Mouse (Mus musculus): ENCODE results near the gene Sh3kbp1. TPM values are rescaled to one million over a fixed set of nuclear protein-coding genes. Genes with fewer than 3 reads are reported as not detected.
"Not testable (repeated sequence)": the region's sequence is repeated elsewhere in the genome, so short reads cannot be mapped to it uniquely, and the experiment has no call there.

Sh3kbp1 gene
- total RNA-seq (2014; rRNA removed) (52.8 and 58.8 TPM in 2 replicates), polyA plus RNA-seq (2015; fragmentation: Nextera tagmentation; extraction: Ambion mirVana) (35.0 and 46.7 TPM in 2 replicates)

DNA sequence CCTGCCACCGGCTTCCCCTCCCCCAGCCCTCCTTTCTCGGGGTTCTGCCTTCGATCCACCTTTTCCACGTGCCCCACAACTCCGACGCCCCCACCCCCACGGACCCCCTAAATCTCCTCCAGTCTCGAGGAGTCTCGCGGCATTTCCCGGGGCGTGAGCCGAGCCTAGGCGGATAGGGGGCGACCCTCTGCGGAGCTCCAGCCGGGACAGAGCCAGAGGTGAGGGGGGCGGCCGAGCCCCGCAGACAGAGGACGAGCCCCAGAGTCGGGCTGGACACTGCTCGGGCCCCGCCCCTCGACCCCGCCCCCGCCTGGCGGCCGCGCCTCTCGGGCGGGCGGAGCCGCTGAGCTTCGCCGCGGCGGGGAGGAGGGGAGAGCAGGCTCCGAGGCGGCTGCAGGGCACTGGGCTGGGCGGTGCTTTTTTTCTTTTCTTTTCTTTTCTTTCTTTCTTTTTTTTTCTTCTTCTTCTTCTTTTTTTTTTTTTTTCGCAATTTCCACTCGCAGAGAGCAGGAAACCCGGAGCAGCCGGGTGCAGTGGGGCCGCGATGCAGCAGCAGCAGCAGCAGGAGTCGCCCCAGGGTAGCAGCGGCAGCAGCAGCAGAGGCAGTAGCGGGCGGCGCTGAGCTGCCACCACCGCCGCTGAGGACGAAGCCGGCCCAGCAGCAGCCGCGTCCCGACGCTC, at the start of gene Sh3kbp1:
TSS of gene Sh3kbp1 (plus strand) at position 366 of the 681 bp plus-strand sequence.
- Histone ChIP-seq H3K4me1 (ENCODE audit: insufficient read depth) (no peaks in the 10 kb centered on the region), H3K27ac (ENCODE audit: low read depth, low read length) (peak within 1 kb of the TSS; percentile 70), H3K4me2 (ENCODE audit: low read depth) (peak within 1 kb of the TSS; percentile 59), H3K9me3 (ENCODE audit: low read length) (no peaks in the 10 kb centered on the region), H3K36me3 (ENCODE audit: insufficient read depth) (no peaks in the 10 kb centered on the region), H3K27me3 (ENCODE audit: insufficient read depth, low read length) (no peaks in the 10 kb centered on the region; the same call in 1 of the 2 replicates), H3K9ac (peak within 1 kb of the TSS; percentile 60), H3K4me3 (ENCODE audit: low read depth, low read length) (peak within 1 kb of the TSS; percentile 53)
- ATAC-seq: peak; percentile 84
- DNase-seq: peak; percentile 73
- WGBS: 34% methylated on average over 60 of the region's 60 CpGs
- TF ChIP-seq CTCF (IDR thresholded peaks at IDR 0.05; ENCODE audit: low read depth): peak; percentile 45

DNA sequence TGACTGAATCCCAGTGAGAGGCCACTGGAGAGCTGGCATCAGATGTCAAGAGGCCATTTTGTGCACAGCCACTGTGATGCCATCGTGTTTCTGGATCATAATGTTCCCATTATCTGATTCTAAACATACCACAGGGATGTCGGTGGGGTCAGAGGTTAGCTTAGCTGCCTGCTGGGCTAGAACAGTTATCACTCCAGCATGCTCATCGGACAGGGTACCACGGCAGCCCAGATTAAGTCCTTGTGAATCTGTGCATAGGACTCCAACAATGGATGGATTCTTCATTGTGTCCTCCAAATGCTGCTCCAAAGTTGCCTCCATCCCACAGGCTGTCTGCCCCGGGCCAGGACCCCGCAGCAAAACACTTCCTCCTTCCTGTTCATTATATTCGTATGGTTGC, 42.3 kb upstream of the Sh3kbp1 start:
- H3K27ac ChIP-seq (ENCODE audit: low read depth, low read length): not testable (repeated sequence)

DNA sequence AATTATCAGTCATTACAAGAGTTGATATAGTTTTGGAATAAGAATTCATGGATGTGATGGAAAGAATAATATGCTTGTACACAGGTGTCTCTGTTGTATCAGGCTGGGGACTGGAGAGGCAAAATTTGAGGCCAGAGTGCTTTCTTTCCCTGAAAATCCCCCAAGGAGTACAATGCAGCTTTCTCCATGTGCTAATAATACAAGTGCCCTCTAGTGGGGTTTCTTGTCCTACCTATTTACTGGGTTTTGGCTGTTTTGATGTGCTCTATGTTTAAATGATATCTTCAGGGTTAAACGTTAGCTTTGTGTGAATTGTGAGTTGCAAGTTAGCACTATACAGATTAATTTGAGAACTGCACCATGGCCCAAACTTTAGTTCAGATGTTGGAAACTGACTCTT, 35.4 kb upstream of the Sh3kbp1 start:
- no peak for TF ChIP-seq CTCF (IDR thresholded peaks at IDR 0.05; ENCODE audit: low read depth)
- Histone ChIP-seq H3K4me3 (ENCODE audit: low read depth, low read length) (no peak overlapping the region), H3K27ac (ENCODE audit: low read depth, low read length) (no peak overlapping the region), H3K36me3 (ENCODE audit: insufficient read depth) (no peaks in the 10 kb centered on the region), H3K9me3 (ENCODE audit: low read length) (no peaks in the 10 kb centered on the region), H3K4me2 (ENCODE audit: low read depth) (no peak overlapping the region), H3K9ac (no peak overlapping the region), H3K4me1 (ENCODE audit: insufficient read depth) (no peaks in the 10 kb centered on the region), H3K27me3 (ENCODE audit: insufficient read depth, low read length) (no peaks in the 10 kb centered on the region)
- DNase-seq (no peak), ATAC-seq (no peak)
- 78% methylated on average over 1 of the region's 1 CpGs for WGBS

More for the DNA sequence above, 42.3 kb upstream of the Sh3kbp1 start:
- not testable (repeated sequence) for H3K36me3 ChIP-seq (ENCODE audit: insufficient read depth); H3K4me1 ChIP-seq (ENCODE audit: insufficient read depth); DNase-seq; H3K9ac ChIP-seq; H3K9me3 ChIP-seq (ENCODE audit: low read length); H3K4me3 ChIP-seq (ENCODE audit: low read depth, low read length); H3K4me2 ChIP-seq (ENCODE audit: low read depth); ATAC-seq; H3K27me3 ChIP-seq (ENCODE audit: insufficient read depth, low read length)
- WGBS: 84% methylated on average over 7 of the region's 7 CpGs

DNA sequence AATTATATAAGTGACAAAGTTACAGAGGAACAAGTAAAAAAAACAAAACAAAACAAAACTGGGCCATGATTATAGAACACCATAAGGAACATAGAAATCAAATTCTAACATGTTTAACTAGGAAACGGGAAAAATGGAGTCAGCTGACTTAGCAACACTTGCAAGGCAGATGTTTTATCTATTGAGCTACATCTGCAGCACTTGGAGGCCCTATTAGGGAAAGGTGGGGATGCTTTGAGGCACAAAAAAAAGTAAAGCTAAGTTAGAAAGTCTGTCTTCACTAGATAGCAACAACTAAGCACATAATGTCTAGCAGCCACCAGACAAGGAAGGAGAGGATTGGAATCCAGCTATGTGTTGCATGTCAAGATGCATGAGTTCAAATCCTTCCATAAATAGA, 29.6 kb upstream of the Sh3kbp1 start:
- TF ChIP-seq CTCF (IDR thresholded peaks at IDR 0.05; ENCODE audit: low read depth): no peak
- WGBS: 50% methylated on average over 1 of the region's 1 CpGs
- no peaks in the 10 kb centered on the region for H3K27me3 ChIP-seq (ENCODE audit: insufficient read depth, low read length)
- DNase-seq (no peak), ATAC-seq (no peak)
- H3K4me2 ChIP-seq (ENCODE audit: low read depth): no peak overlapping the region
- H3K36me3 ChIP-seq (ENCODE audit: insufficient read depth): no peaks in the 10 kb centered on the region
- H3K9ac ChIP-seq: no peak overlapping the region
- H3K4me1 ChIP-seq (ENCODE audit: insufficient read depth): no peaks in the 10 kb centered on the region
- H3K4me3 ChIP-seq (ENCODE audit: low read depth, low read length): no peak overlapping the region
- H3K9me3 ChIP-seq (ENCODE audit: low read length): no peaks in the 10 kb centered on the region
- H3K27ac ChIP-seq (ENCODE audit: low read depth, low read length): no peak overlapping the region

DNA sequence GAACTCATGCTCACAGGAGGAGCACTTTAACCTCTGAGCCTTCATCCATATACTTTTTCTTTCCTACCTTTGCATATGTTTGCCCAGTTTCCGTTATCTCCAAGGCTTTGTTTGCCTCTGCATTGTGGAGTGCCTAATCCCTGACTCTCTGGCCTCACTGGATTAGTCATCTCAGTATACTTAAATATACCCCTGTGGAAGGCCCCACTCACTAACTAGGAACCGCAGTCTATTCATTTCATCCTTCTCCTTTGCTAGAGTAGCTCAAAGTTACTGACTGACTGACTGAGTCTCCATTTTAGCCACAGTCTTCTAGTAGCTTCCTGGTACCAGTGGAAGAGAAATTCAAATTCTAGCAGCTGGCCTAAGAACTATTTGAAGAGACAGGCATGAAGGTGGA, 22.2 kb upstream of the Sh3kbp1 start:
- TF ChIP-seq CTCF (IDR thresholded peaks at IDR 0.05; ENCODE audit: low read depth): no peak
- Histone ChIP-seq H3K9me3 (ENCODE audit: low read length) (no peaks in the 10 kb centered on the region), H3K4me2 (ENCODE audit: low read depth) (no peak overlapping the region), H3K4me1 (ENCODE audit: insufficient read depth) (no peaks in the 10 kb centered on the region), H3K27me3 (ENCODE audit: insufficient read depth, low read length) (no peaks in the 10 kb centered on the region), H3K4me3 (ENCODE audit: low read depth, low read length) (no peak overlapping the region), H3K36me3 (ENCODE audit: insufficient read depth) (no peaks in the 10 kb centered on the region), H3K27ac (ENCODE audit: low read depth, low read length) (no peak overlapping the region), H3K9ac (no peak overlapping the region)
- no peak for ATAC-seq
- 79% methylated on average over 2 of the region's 2 CpGs for WGBS
- no peak for DNase-seq

DNA sequence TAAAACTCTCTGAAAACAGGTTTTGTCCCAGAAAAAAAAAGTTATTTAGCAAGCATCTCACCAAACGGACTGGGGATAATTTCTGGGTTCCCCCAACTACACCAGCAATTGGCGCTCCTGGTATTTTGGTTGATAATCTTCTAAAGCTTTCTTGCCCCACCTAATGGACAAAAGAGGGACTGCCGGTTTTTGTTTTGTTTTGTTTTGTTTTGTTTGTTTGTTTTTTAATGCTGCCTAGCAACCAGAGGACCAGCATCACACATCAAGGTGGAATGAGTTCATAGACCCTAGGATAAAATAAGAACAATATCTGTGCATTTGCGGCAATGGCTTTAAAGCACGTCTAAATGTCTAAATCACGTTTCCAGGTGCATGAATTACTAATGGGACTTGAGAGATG, 20.1 kb upstream of the Sh3kbp1 start:
- TF ChIP-seq CTCF (IDR thresholded peaks at IDR 0.05; ENCODE audit: low read depth): peak; percentile 32; the same call in 1 of the 2 replicates
- no peak overlapping the region for H3K4me3 ChIP-seq (ENCODE audit: low read depth, low read length)
- no peak overlapping the region for H3K9ac ChIP-seq
- no peaks in the 10 kb centered on the region for H3K36me3 ChIP-seq (ENCODE audit: insufficient read depth)
- no peak for ATAC-seq
- no peaks in the 10 kb centered on the region for H3K9me3 ChIP-seq (ENCODE audit: low read length)
- H3K4me1 ChIP-seq (ENCODE audit: insufficient read depth): no peaks in the 10 kb centered on the region
- no peaks in the 10 kb centered on the region for H3K27me3 ChIP-seq (ENCODE audit: insufficient read depth, low read length)
- peak; percentile 51 for DNase-seq
- H3K4me2 ChIP-seq (ENCODE audit: low read depth): no peak overlapping the region
- no peak overlapping the region for H3K27ac ChIP-seq (ENCODE audit: low read depth, low read length)
- 39% methylated on average over 6 of the region's 6 CpGs for WGBS

DNA sequence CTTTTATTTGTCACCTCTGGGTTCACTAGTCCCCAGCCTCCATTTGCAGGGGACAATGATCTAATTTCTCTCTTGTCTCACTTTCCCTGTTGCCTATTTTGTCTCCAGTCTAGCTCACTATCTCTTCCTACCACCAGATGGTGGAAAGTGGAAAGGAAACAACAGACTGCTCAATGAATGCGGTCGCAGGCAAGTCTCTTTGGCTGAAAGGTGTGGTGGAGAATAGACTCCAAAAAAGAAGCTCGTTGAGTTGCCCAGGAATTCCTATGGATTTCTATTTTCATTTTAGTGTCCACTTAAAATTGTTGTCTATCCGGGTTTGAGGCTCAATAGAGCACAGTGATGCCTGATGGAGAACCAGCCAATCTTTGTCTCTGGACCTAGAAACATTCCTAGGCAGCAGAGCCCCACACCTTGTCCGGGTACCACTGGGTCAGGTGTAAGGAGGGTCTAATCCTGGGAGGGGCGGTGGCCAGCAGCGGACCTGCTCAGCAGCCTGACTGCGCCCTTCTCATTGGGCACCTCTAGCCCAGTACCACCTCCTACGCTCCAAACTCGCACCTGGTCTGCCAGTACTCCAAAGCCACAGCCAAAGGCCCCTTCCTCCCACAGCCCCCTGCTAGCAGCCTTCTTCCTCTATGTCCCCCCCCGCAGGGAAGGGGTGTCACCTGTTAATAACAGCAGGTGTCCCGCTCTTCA, 715 bp upstream of the Sh3kbp1 start:
- Histone ChIP-seq H3K27me3 (ENCODE audit: insufficient read depth, low read length) (no peaks in the 10 kb centered on the region; the same call in 1 of the 2 replicates), H3K4me2 (ENCODE audit: low read depth) (peak overlapping the region; percentile 59), H3K9me3 (ENCODE audit: low read length) (no peaks in the 10 kb centered on the region), H3K27ac (ENCODE audit: low read depth, low read length) (peak overlapping the region; percentile 70; the same call in 1 of the 2 replicates), H3K4me3 (ENCODE audit: low read depth, low read length) (peak overlapping the region; percentile 53), H3K4me1 (ENCODE audit: insufficient read depth) (no peaks in the 10 kb centered on the region), H3K9ac (peak overlapping the region; percentile 60), H3K36me3 (ENCODE audit: insufficient read depth) (no peaks in the 10 kb centered on the region)
- ATAC-seq: peak; percentile 69
- peak; percentile 65 for DNase-seq
- 34% methylated on average over 12 of the region's 12 CpGs for WGBS
- TF ChIP-seq CTCF (IDR thresholded peaks at IDR 0.05; ENCODE audit: low read depth): peak; percentile 74

Data from forebrain, postnatal 0 days (tissue).